Mouse (Mus musculus): ENCODE data around the gene Tunar. TPM values are rescaled to one million over a fixed set of nuclear protein-coding genes. Genes with fewer than 3 reads are reported as not detected.

The Tunar gene
- polyA plus RNA-seq, 1 experiment from 2014 or later: 0.16 TPM

- Histone ChIP-seq H3K27me3 (replicated peaks; ENCODE audit: control insufficient read depth, insufficient read depth, low read length) (no peaks in the 10 kb centered on the region), H3K9ac (ENCODE audit: low read depth, low read length) (no peak overlapping the region), H3K4me3 (ENCODE audit: low read depth, low read length) (no peak overlapping the region), H3K4me1 (replicated peaks; ENCODE audit: control insufficient read depth, insufficient read depth, low read length) (no peaks in the 10 kb centered on the region), H3K4me2 (no peak overlapping the region), H3K36me3 (ENCODE audit: control insufficient read depth, insufficient read depth, low read length) (no peaks in the 10 kb centered on the region), H3K27ac (ENCODE audit: low read depth, low read length) (no peak overlapping the region), H3K9me3 (ENCODE audit: control insufficient read depth, low read length) (no peaks in the 10 kb centered on the region)
- ATAC-seq (replicated peaks; ENCODE audit: low FRiP score) (no peak), DNase-seq (ENCODE audit: low spot score) (no peak)
- 38% methylated on average over 6 of the region's 6 CpGs for WGBS
These were observed 86.8 kb downstream of the Tunar start for GRCm38 (mm10) chr12:105420476-105420875.

GRCm38 (mm10) chr12:105426541-105426940, 92.9 kb downstream of the Tunar start:
- H3K27ac ChIP-seq (ENCODE audit: low read depth, low read length): no peak overlapping the region
- H3K27me3 ChIP-seq (replicated peaks; ENCODE audit: control insufficient read depth, insufficient read depth, low read length): no peaks in the 10 kb centered on the region
- no peaks in the 10 kb centered on the region for H3K36me3 ChIP-seq (ENCODE audit: control insufficient read depth, insufficient read depth, low read length)
- ATAC-seq (replicated peaks; ENCODE audit: low FRiP score) (no peak), DNase-seq (ENCODE audit: low spot score) (no peak)
- WGBS: 60% methylated on average over 7 of the region's 7 CpGs
- H3K4me2 ChIP-seq: no peak overlapping the region
- H3K4me3 ChIP-seq (ENCODE audit: low read depth, low read length): no peak overlapping the region
- H3K4me1 ChIP-seq (replicated peaks; ENCODE audit: control insufficient read depth, insufficient read depth, low read length): no peaks in the 10 kb centered on the region
- H3K9ac ChIP-seq (ENCODE audit: low read depth, low read length): no peak overlapping the region
- H3K9me3 ChIP-seq (ENCODE audit: control insufficient read depth, low read length): no peaks in the 10 kb centered on the region

- Histone ChIP-seq H3K9me3 (ENCODE audit: control insufficient read depth, low read length) (no peaks in the 10 kb centered on the region), H3K4me1 (replicated peaks; ENCODE audit: control insufficient read depth, insufficient read depth, low read length) (no peaks in the 10 kb centered on the region), H3K4me3 (ENCODE audit: low read depth, low read length) (no peak overlapping the region), H3K27ac (ENCODE audit: low read depth, low read length) (no peak overlapping the region), H3K9ac (ENCODE audit: low read depth, low read length) (no peak overlapping the region), H3K36me3 (ENCODE audit: control insufficient read depth, insufficient read depth, low read length) (no peaks in the 10 kb centered on the region), H3K27me3 (replicated peaks; ENCODE audit: control insufficient read depth, insufficient read depth, low read length) (no peaks in the 10 kb centered on the region), H3K4me2 (no peak overlapping the region)
- DNase-seq (ENCODE audit: low spot score): peak; percentile 46
- ATAC-seq (replicated peaks; ENCODE audit: low FRiP score): peak; percentile 31; the same call in 1 of the 2 replicates
- 30% methylated on average over 10 of the region's 10 CpGs for WGBS
These were observed 93.5 kb downstream of the Tunar start for GRCm38 (mm10) chr12:105427039-105427757.

DNA sequence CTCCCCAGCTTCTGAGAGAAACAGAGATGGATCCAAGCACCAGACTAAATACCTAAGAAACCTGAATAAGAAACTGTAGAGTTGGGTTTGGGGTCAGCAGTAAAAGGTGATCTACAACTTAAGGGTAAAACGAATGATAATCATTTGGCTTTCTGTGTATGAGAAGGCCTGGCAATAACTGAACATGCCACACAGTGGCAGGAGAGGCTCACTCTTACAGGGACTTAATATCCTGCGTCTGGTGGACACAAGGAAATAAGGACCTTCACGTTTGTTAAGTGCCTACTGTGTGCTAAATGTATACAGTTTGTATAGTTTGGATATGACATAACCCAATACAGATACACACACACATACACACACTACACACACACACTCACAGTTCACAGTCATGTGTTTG, 98.2 kb downstream of the Tunar start:
- H3K36me3 ChIP-seq (ENCODE audit: control insufficient read depth, insufficient read depth, low read length): no peaks in the 10 kb centered on the region
- no peaks in the 10 kb centered on the region for H3K27me3 ChIP-seq (replicated peaks; ENCODE audit: control insufficient read depth, insufficient read depth, low read length)
- WGBS: 49% methylated on average over 3 of the region's 3 CpGs
- no peak overlapping the region for H3K9ac ChIP-seq (ENCODE audit: low read depth, low read length)
- DNase-seq (ENCODE audit: low spot score) (no peak), ATAC-seq (replicated peaks; ENCODE audit: low FRiP score) (no peak)
- no peak overlapping the region for H3K4me2 ChIP-seq
- H3K4me3 ChIP-seq (ENCODE audit: low read depth, low read length): no peak overlapping the region
- no peaks in the 10 kb centered on the region for H3K9me3 ChIP-seq (ENCODE audit: control insufficient read depth, low read length)
- no peak overlapping the region for H3K27ac ChIP-seq (ENCODE audit: low read depth, low read length)
- no peaks in the 10 kb centered on the region for H3K4me1 ChIP-seq (replicated peaks; ENCODE audit: control insufficient read depth, insufficient read depth, low read length)

DNA sequence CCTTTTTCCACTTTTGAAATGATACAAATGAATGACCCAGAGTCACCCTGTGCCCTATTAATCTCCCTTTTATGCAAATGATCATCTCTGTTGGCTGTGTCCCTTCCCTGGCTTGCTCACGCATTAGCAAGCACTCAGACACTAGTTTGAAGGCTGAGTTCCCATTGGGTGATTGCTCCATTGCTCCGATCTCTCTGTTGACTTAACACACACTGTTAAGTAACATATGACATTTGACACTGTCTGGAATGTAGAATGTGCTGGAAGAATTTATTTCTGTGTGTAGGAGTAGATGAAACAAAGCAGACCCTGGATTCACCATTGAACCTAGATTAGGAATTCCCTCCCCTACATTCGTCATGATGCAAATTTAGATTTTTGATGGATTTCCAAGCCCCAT, 99.1 kb downstream of the Tunar start:
- no peaks in the 10 kb centered on the region for H3K4me1 ChIP-seq (replicated peaks; ENCODE audit: control insufficient read depth, insufficient read depth, low read length)
- WGBS: 66% methylated on average over 3 of the region's 3 CpGs
- ATAC-seq (replicated peaks; ENCODE audit: low FRiP score) (no peak), DNase-seq (ENCODE audit: low spot score) (no peak)
- no peak overlapping the region for H3K4me3 ChIP-seq (ENCODE audit: low read depth, low read length)
- H3K27ac ChIP-seq (ENCODE audit: low read depth, low read length): no peak overlapping the region
- H3K36me3 ChIP-seq (ENCODE audit: control insufficient read depth, insufficient read depth, low read length): no peaks in the 10 kb centered on the region
- no peak overlapping the region for H3K4me2 ChIP-seq
- H3K27me3 ChIP-seq (replicated peaks; ENCODE audit: control insufficient read depth, insufficient read depth, low read length): no peaks in the 10 kb centered on the region
- no peaks in the 10 kb centered on the region for H3K9me3 ChIP-seq (ENCODE audit: control insufficient read depth, low read length)
- no peak overlapping the region for H3K9ac ChIP-seq (ENCODE audit: low read depth, low read length)

Other genes starting within 250 kb of the Tunar start
- gene Tcl1b2, start 187.9 kb upstream of the Tunar start, polyA plus RNA-seq (2014; fragmentation: Nextera tagmentation; extraction: Ambion mirVana): not detected in 2 replicates
- not detected in 2 replicates for gene Tcl1b1, start 174.2 kb upstream of the Tunar start, polyA plus RNA-seq (2014; fragmentation: Nextera tagmentation; extraction: Ambion mirVana)
- gene Tcl1b5, start 157.5 kb upstream of the Tunar start, polyA plus RNA-seq (2014; fragmentation: Nextera tagmentation; extraction: Ambion mirVana): not detected in 2 replicates
- gene Tcl1b3, start 142.8 kb upstream of the Tunar start, polyA plus RNA-seq (2014; fragmentation: Nextera tagmentation; extraction: Ambion mirVana): not detected in 2 replicates
- not detected in 2 replicates for gene Tcl1b4, start 131.9 kb upstream of the Tunar start, polyA plus RNA-seq (2014; fragmentation: Nextera tagmentation; extraction: Ambion mirVana)
- not detected in 2 replicates for gene Tcl1, start 111.1 kb upstream of the Tunar start, polyA plus RNA-seq (2014; fragmentation: Nextera tagmentation; extraction: Ambion mirVana)
- gene D430019H16Rik, start 120.0 kb downstream of the Tunar start, polyA plus RNA-seq (2014; fragmentation: Nextera tagmentation; extraction: Ambion mirVana): 0.49 and 0.93 TPM in 2 replicates
- not detected in 2 replicates for gene Bdkrb2, start 229.4 kb downstream of the Tunar start, polyA plus RNA-seq (2014; fragmentation: Nextera tagmentation; extraction: Ambion mirVana)

All from liver, embryonic 11.5 days (tissue).